Mouse (Mus musculus): ENCODE data around the gene Pcca. TPM values are rescaled to one million over a fixed set of nuclear protein-coding genes. Genes with fewer than 3 reads are reported as not detected.

Pcca gene
- polyA plus RNA-seq, 1 experiment from 2014 or later: 12.6 TPM

GRCm38 (mm10) chr14:122881699-122882098 lies 347.6 kb downstream of the Pcca start:
- Histone ChIP-seq H3K36me3 (no peaks in the 10 kb centered on the region; the same call in 1 of the 2 replicates), H3K9ac (no peak overlapping the region), H3K9me3 (replicated peaks) (no peaks in the 10 kb centered on the region), H3K4me3 (replicated peaks) (no peak overlapping the region), H3K4me1 (replicated peaks) (no peaks in the 10 kb centered on the region), H3K4me2 (no peak overlapping the region), H3K27me3 (no peaks in the 10 kb centered on the region), H3K27ac (no peak overlapping the region)
- no peak for DNase-seq
- 56% methylated on average over 2 of the region's 2 CpGs for WGBS (ENCODE audit: insufficient replicate concordance)
- ATAC-seq (ENCODE audit: low read depth): no peak

- no peak for DNase-seq
Observed at GRCm38 (mm10) chr14:122882201-122882639, 348.1 kb downstream of the Pcca start.

GRCm38 (mm10) chr14:122882795-122883409 lies 348.8 kb downstream of the Pcca start:
- no peaks in the 10 kb centered on the region for H3K9me3 ChIP-seq (replicated peaks)
- no peak overlapping the region for H3K4me3 ChIP-seq (replicated peaks)
- no peaks in the 10 kb centered on the region for H3K4me1 ChIP-seq (replicated peaks)
- ATAC-seq (ENCODE audit: low read depth): no peak
- no peak for DNase-seq
- 75% methylated on average over 7 of the region's 7 CpGs for WGBS (ENCODE audit: insufficient replicate concordance)
- H3K27ac ChIP-seq: no peak overlapping the region
- H3K36me3 ChIP-seq: no peaks in the 10 kb centered on the region; the same call in 1 of the 2 replicates
- H3K9ac ChIP-seq: no peak overlapping the region
- H3K4me2 ChIP-seq: no peak overlapping the region
- no peaks in the 10 kb centered on the region for H3K27me3 ChIP-seq

More at GRCm38 (mm10) chr14:122882201-122882639, 348.1 kb downstream of the Pcca start:
- Histone ChIP-seq H3K4me1 (replicated peaks) (no peaks in the 10 kb centered on the region), H3K9ac (no peak overlapping the region), H3K9me3 (replicated peaks) (no peaks in the 10 kb centered on the region), H3K4me3 (replicated peaks) (no peak overlapping the region), H3K27ac (no peak overlapping the region), H3K4me2 (no peak overlapping the region), H3K36me3 (no peaks in the 10 kb centered on the region; the same call in 1 of the 2 replicates), H3K27me3 (no peaks in the 10 kb centered on the region)
- 79% methylated on average over 9 of the region's 9 CpGs for WGBS (ENCODE audit: insufficient replicate concordance)
- ATAC-seq (ENCODE audit: low read depth): no peak

- Histone ChIP-seq H3K27me3 (no peaks in the 10 kb centered on the region), H3K9me3 (replicated peaks) (no peaks in the 10 kb centered on the region), H3K36me3 (no peaks in the 10 kb centered on the region; the same call in 1 of the 2 replicates), H3K4me1 (replicated peaks) (no peaks in the 10 kb centered on the region), H3K27ac (no peak overlapping the region), H3K9ac (no peak overlapping the region), H3K4me2 (no peak overlapping the region), H3K4me3 (replicated peaks) (no peak overlapping the region)
- DNase-seq (no peak), ATAC-seq (ENCODE audit: low read depth) (no peak)
- 75% methylated on average over 4 of the region's 4 CpGs for WGBS (ENCODE audit: insufficient replicate concordance)
Observed at GRCm38 (mm10) chr14:122883410-122883806, 349.3 kb downstream of the Pcca start.

- H3K36me3 ChIP-seq: no peaks in the 10 kb centered on the region; the same call in 1 of the 2 replicates
- ATAC-seq (ENCODE audit: low read depth) (no peak), DNase-seq (no peak)
- no peak overlapping the region for H3K9ac ChIP-seq
- H3K4me1 ChIP-seq (replicated peaks): no peaks in the 10 kb centered on the region
- no peak overlapping the region for H3K27ac ChIP-seq
- no peaks in the 10 kb centered on the region for H3K9me3 ChIP-seq (replicated peaks)
- WGBS (ENCODE audit: insufficient replicate concordance): 65% methylated on average over 10 of the region's 10 CpGs
- no peak overlapping the region for H3K4me2 ChIP-seq
- no peak overlapping the region for H3K4me3 ChIP-seq (replicated peaks)
- no peaks in the 10 kb centered on the region for H3K27me3 ChIP-seq
Observed at GRCm38 (mm10) chr14:122883821-122884584, 349.9 kb downstream of the Pcca start.

- H3K4me2 ChIP-seq: no peak overlapping the region
- H3K4me1 ChIP-seq (replicated peaks): no peaks in the 10 kb centered on the region
- ATAC-seq (ENCODE audit: low read depth) (no peak), DNase-seq (no peak)
- no peak overlapping the region for H3K9ac ChIP-seq
- peaks cover 4% of the 10 kb centered on the region; the same call in 1 of the 2 replicates for H3K36me3 ChIP-seq
- no peak overlapping the region for H3K27ac ChIP-seq
- no peaks in the 10 kb centered on the region for H3K27me3 ChIP-seq
- no peaks in the 10 kb centered on the region for H3K9me3 ChIP-seq (replicated peaks)
- WGBS (ENCODE audit: insufficient replicate concordance): 76% methylated on average over 7 of the region's 7 CpGs
- H3K4me3 ChIP-seq (replicated peaks): no peak overlapping the region
Observed at GRCm38 (mm10) chr14:122885893-122886292, 351.8 kb downstream of the Pcca start.

- H3K27ac ChIP-seq: no peak overlapping the region
- H3K4me2 ChIP-seq: no peak overlapping the region
- no peaks in the 10 kb centered on the region for H3K9me3 ChIP-seq (replicated peaks)
- H3K9ac ChIP-seq: no peak overlapping the region
- WGBS (ENCODE audit: insufficient replicate concordance): 58% methylated on average over 1 of the region's 1 CpGs
- H3K27me3 ChIP-seq: no peaks in the 10 kb centered on the region
- ATAC-seq (ENCODE audit: low read depth) (no peak), DNase-seq (no peak)
- no peak overlapping the region for H3K4me3 ChIP-seq (replicated peaks)
- H3K4me1 ChIP-seq (replicated peaks): no peaks in the 10 kb centered on the region
- peaks cover 13% of the 10 kb centered on the region for H3K36me3 ChIP-seq
Observed at GRCm38 (mm10) chr14:122887278-122887677, 353.2 kb downstream of the Pcca start.

- peaks cover 13% of the 10 kb centered on the region for H3K36me3 ChIP-seq
- no peaks in the 10 kb centered on the region for H3K4me1 ChIP-seq (replicated peaks)
- DNase-seq (no peak), ATAC-seq (ENCODE audit: low read depth) (no peak)
- H3K27ac ChIP-seq: no peak overlapping the region
- H3K27me3 ChIP-seq: no peaks in the 10 kb centered on the region
- no peak overlapping the region for H3K4me3 ChIP-seq (replicated peaks)
- WGBS (ENCODE audit: insufficient replicate concordance): 74% methylated on average over 3 of the region's 3 CpGs
- no peaks in the 10 kb centered on the region for H3K9me3 ChIP-seq (replicated peaks)
- no peak overlapping the region for H3K9ac ChIP-seq
- H3K4me2 ChIP-seq: no peak overlapping the region
Observed at GRCm38 (mm10) chr14:122887702-122888479, 353.8 kb downstream of the Pcca start.

DNA sequence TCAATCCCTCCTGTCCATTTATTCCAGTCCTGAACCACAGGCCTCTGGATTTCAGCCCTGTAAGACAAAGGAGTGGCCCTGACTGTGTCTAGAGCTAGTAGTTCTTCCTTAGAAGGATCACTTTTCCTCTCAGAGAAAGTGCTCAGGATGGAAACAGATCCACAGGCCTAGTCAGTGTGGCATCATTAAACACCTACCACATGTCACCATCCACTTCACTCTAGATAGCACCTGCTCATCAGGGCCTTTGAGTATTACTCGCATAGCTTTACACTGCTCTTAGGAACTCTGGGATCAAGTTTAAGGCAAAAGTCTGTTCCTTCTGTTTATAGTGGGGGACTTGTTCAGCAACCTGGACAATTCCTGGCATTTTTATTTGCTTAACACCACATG lies 354.4 kb downstream of the Pcca start:
- 74% methylated on average over 1 of the region's 1 CpGs for WGBS (ENCODE audit: insufficient replicate concordance)
- H3K27me3 ChIP-seq: no peaks in the 10 kb centered on the region
- no peak overlapping the region for H3K9ac ChIP-seq
- H3K4me2 ChIP-seq: no peak overlapping the region
- no peak for DNase-seq
- no peak overlapping the region for H3K4me3 ChIP-seq (replicated peaks)
- no peak overlapping the region for H3K27ac ChIP-seq
- H3K9me3 ChIP-seq (replicated peaks): no peaks in the 10 kb centered on the region
- peaks cover 13% of the 10 kb centered on the region for H3K36me3 ChIP-seq
- H3K4me1 ChIP-seq (replicated peaks): no peaks in the 10 kb centered on the region
- no peak for ATAC-seq (ENCODE audit: low read depth)

DNA sequence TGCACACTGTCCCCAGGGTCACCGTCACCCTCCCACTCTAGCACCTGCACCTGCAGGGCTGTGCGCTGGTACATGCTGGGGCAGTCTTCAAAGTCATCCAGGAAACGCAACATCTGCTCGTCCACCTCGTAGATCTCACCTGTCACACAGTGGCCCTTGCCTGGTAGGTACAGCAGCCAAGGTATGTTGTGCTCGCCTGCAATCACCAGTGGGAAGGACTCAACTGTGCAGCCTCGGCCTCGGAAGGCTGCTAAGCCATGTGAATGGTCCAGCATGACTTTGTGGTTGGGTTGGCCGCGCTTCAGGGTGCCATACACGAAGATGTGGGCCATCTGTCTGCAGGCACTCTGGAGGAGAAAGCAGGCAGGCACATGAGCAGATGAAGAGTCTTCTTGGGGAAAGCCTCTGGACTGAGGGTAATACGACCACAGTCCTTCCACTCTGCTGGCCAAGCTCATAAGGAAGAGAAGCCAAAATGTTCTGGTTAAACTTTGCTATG lies 357.4 kb downstream of the Pcca start:
- WGBS (ENCODE audit: insufficient replicate concordance): 84% methylated on average over 12 of the region's 12 CpGs
- no peaks in the 10 kb centered on the region for H3K9me3 ChIP-seq (replicated peaks)
- DNase-seq: no peak
- no peak overlapping the region for H3K4me3 ChIP-seq (replicated peaks)
- ATAC-seq (ENCODE audit: low read depth): no peak; the same call in 1 of the 2 replicates
- no peaks in the 10 kb centered on the region for H3K27me3 ChIP-seq
- no peak overlapping the region for H3K9ac ChIP-seq
- peaks cover 13% of the 10 kb centered on the region for H3K36me3 ChIP-seq
- no peaks in the 10 kb centered on the region for H3K4me1 ChIP-seq (replicated peaks)
- H3K4me2 ChIP-seq: no peak overlapping the region
- H3K27ac ChIP-seq: no peak overlapping the region

- Histone ChIP-seq H3K27ac (no peak overlapping the region), H3K27me3 (no peaks in the 10 kb centered on the region), H3K4me3 (replicated peaks) (no peak overlapping the region), H3K4me1 (replicated peaks) (no peaks in the 10 kb centered on the region), H3K9ac (no peak overlapping the region), H3K9me3 (replicated peaks) (no peaks in the 10 kb centered on the region), H3K4me2 (no peak overlapping the region), H3K36me3 (peaks cover 9% of the 10 kb centered on the region)
- ATAC-seq (ENCODE audit: low read depth) (no peak), DNase-seq (no peak)
- 89% methylated on average over 1 of the region's 1 CpGs for WGBS (ENCODE audit: insufficient replicate concordance)
Observed at GRCm38 (mm10) chr14:122896106-122896505, 362.0 kb downstream of the Pcca start.

Data from liver, embryonic 13.5 days (tissue).